Mouse (Mus musculus) CH12.LX (cell line): ENCODE measurements at regions not wholly inside any gene's neighbourhood (a gene's known extent, or its start where the extent isn't known, plus 50 kb on each side); places are given as distances from the start of the nearest gene placed in this dataset.

Experiments used
- CTCF ChIP-seq, 2 experiments: IDR thresholded peaks in 1 of 2; conservative IDR thresholded peaks in 1 of 2; 2 replicates each; pipeline ENCODE4 v1.5.1; 2011 to 2012; ENCODE audit warnings: low read depth in 2 of 2, low read length in 2 of 2, improper control_type of control experiment in 1 of 2, inconsistent platforms in 1 of 2, mild to moderate bottlenecking in 1 of 2, moderate library complexity in 1 of 2
- RCOR1 ChIP-seq: conservative IDR thresholded peaks from 2 replicates; pipeline ENCODE4 v1.6.1; 2012; ENCODE audit warnings: low read depth, mild to moderate bottlenecking, inconsistent platforms, low read length, improper control_type of control experiment

DNA sequence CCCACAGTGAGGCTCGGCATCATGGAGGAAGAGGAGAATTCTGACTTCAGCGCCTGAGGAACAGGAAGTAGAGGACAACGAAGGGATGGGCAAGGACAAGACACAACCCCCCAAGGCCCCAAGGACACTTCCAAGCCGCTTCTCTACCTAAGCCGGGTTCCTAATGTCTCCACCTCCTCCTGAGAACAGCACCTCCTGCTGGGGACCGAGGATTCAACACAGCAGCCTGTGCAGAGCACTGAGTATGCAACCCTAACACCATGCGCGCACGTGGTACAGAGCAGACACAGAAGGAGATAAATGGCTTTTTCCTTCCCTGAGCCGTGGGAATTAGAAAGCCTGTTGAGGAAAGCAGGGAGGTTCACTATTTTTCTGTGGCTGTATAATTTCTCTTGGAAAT, 64.2 kb upstream of the Xcl1 start:
- TF ChIP-seq CTCF (conservative IDR thresholded peaks at IDR 0.05 in 1 of 2, IDR thresholded peaks at IDR 0.05 in 1 of 2; ENCODE audit: low read depth in 2 of 2, low read length in 2 of 2) (peak in 1 of 2 experiments; percentile 54; a peak in 2 of 4 replicates), RCOR1 (no peak)
